Mouse (Mus musculus): ENCODE data around the gene Bbs9. TPM values are rescaled to one million over a fixed set of nuclear protein-coding genes. Genes with fewer than 3 reads are reported as not detected.
A peak's percentile ranks its signal among the peaks of the same experiment; 100 is the strongest.

Bbs9 gene
- 3.2 and 4.0 TPM in 2 replicates for polyA plus RNA-seq (2015; fragmentation: Nextera tagmentation; extraction: Ambion mirVana)

GRCm38 (mm10) chr9:22475424-22475868, at the start of gene Bbs9:
Gene Bbs9, plus strand, starts transcription at chr9:22475715.
- ATAC-seq (ENCODE audit: low read depth) (peak; percentile 100), DNase-seq (peak; percentile 93)
- H3K4me1 ChIP-seq (replicated peaks), result peaks cover 19% of the 10 kb centered on the region
- 1% methylated on average over 25 of the region's 25 CpGs for WGBS (ENCODE audit: insufficient replicate concordance)
- peak within 1 kb of the TSS; percentile 70 for H3K9ac ChIP-seq
- H3K4me2 ChIP-seq, result peak within 1 kb of the TSS; percentile 84
- no peaks in the 10 kb centered on the region for H3K9me3 ChIP-seq (replicated peaks)
- H3K36me3 ChIP-seq, result no peaks in the 10 kb centered on the region
- no peaks in the 10 kb centered on the region for H3K27me3 ChIP-seq
- H3K27ac ChIP-seq, result peak within 1 kb of the TSS; percentile 66
- H3K4me3 ChIP-seq (replicated peaks), result peak within 1 kb of the TSS; percentile 69

GRCm38 (mm10) chr9:22428028-22428665, 47.4 kb upstream of the Bbs9 start:
- no peak overlapping the region for H3K4me2 ChIP-seq
- no peak overlapping the region for H3K4me3 ChIP-seq (replicated peaks)
- H3K27me3 ChIP-seq, result no peaks in the 10 kb centered on the region
- peaks cover 36% of the 10 kb centered on the region for H3K4me1 ChIP-seq (replicated peaks)
- no peak for DNase-seq
- no peaks in the 10 kb centered on the region for H3K9me3 ChIP-seq (replicated peaks)
- H3K27ac ChIP-seq, result no peak overlapping the region; the same call in 1 of the 2 replicates
- ATAC-seq (ENCODE audit: low read depth), result no peak; the same call in 1 of the 2 replicates
- H3K36me3 ChIP-seq, result no peaks in the 10 kb centered on the region
- 38% methylated on average over 4 of the region's 4 CpGs for WGBS (ENCODE audit: insufficient replicate concordance)
- no peak overlapping the region for H3K9ac ChIP-seq

- H3K27me3 ChIP-seq, result no peaks in the 10 kb centered on the region
- no peak overlapping the region for H3K9ac ChIP-seq
- H3K27ac ChIP-seq, result no peak overlapping the region; the same call in 1 of the 2 replicates
- no peak overlapping the region for H3K4me2 ChIP-seq
- ATAC-seq (ENCODE audit: low read depth) (no peak), DNase-seq (no peak)
- H3K4me3 ChIP-seq (replicated peaks), result no peak overlapping the region
- peaks cover 36% of the 10 kb centered on the region for H3K4me1 ChIP-seq (replicated peaks)
- WGBS (ENCODE audit: insufficient replicate concordance), result 74% methylated on average over 14 of the region's 14 CpGs
- H3K36me3 ChIP-seq, result no peaks in the 10 kb centered on the region
- no peaks in the 10 kb centered on the region for H3K9me3 ChIP-seq (replicated peaks)
These were observed 46.7 kb upstream of the Bbs9 start for GRCm38 (mm10) chr9:22428666-22429410.

GRCm38 (mm10) chr9:22429533-22430241, 45.8 kb upstream of the Bbs9 start:
- ATAC-seq (ENCODE audit: low read depth), result no peak
- H3K9ac ChIP-seq, result no peak overlapping the region
- H3K4me1 ChIP-seq (replicated peaks), result peaks cover 30% of the 10 kb centered on the region
- no peak overlapping the region for H3K4me3 ChIP-seq (replicated peaks)
- WGBS (ENCODE audit: insufficient replicate concordance), result 47% methylated on average over 15 of the region's 15 CpGs
- no peak for DNase-seq
- H3K36me3 ChIP-seq, result no peaks in the 10 kb centered on the region
- H3K27ac ChIP-seq, result no peak overlapping the region
- H3K4me2 ChIP-seq, result peak overlapping the region; percentile 33
- H3K9me3 ChIP-seq (replicated peaks), result no peaks in the 10 kb centered on the region
- H3K27me3 ChIP-seq, result no peaks in the 10 kb centered on the region

- Histone ChIP-seq H3K36me3 (no peaks in the 10 kb centered on the region), H3K4me1 (replicated peaks) (peaks cover 26% of the 10 kb centered on the region), H3K4me3 (replicated peaks) (no peak overlapping the region), H3K27me3 (no peaks in the 10 kb centered on the region), H3K9me3 (replicated peaks) (no peaks in the 10 kb centered on the region), H3K9ac (no peak overlapping the region), H3K27ac (no peak overlapping the region), H3K4me2 (peak overlapping the region; percentile 33)
- ATAC-seq (ENCODE audit: low read depth) (peak; percentile 39; the same call in 1 of the 2 replicates), DNase-seq (no peak)
- WGBS (ENCODE audit: insufficient replicate concordance), result 13% methylated on average over 5 of the region's 5 CpGs
These were observed 45.1 kb upstream of the Bbs9 start for GRCm38 (mm10) chr9:22430315-22430840.

- DNase-seq (no peak), ATAC-seq (ENCODE audit: low read depth) (no peak)
- H3K9ac ChIP-seq, result no peak overlapping the region
- WGBS (ENCODE audit: insufficient replicate concordance), result 61% methylated on average over 2 of the region's 2 CpGs
- H3K4me2 ChIP-seq, result no peak overlapping the region
- no peaks in the 10 kb centered on the region for H3K27me3 ChIP-seq
- H3K9me3 ChIP-seq (replicated peaks), result no peaks in the 10 kb centered on the region
- no peak overlapping the region for H3K4me3 ChIP-seq (replicated peaks)
- H3K27ac ChIP-seq, result no peak overlapping the region
- H3K4me1 ChIP-seq (replicated peaks), result peaks cover 21% of the 10 kb centered on the region
- no peaks in the 10 kb centered on the region for H3K36me3 ChIP-seq
These were observed 42.3 kb upstream of the Bbs9 start for GRCm38 (mm10) chr9:22433221-22433620.

- Histone ChIP-seq H3K36me3 (no peaks in the 10 kb centered on the region), H3K4me1 (replicated peaks) (peaks cover 13% of the 10 kb centered on the region), H3K9ac (no peak overlapping the region), H3K4me2 (no peak overlapping the region), H3K9me3 (replicated peaks) (no peaks in the 10 kb centered on the region), H3K27ac (no peak overlapping the region), H3K27me3 (no peaks in the 10 kb centered on the region), H3K4me3 (replicated peaks) (no peak overlapping the region)
- ATAC-seq (ENCODE audit: low read depth) (no peak), DNase-seq (no peak)
- 80% methylated on average over 2 of the region's 2 CpGs for WGBS (ENCODE audit: insufficient replicate concordance)
These were observed 41.4 kb upstream of the Bbs9 start for GRCm38 (mm10) chr9:22434101-22434500.

GRCm38 (mm10) chr9:22438826-22439225, 36.7 kb upstream of the Bbs9 start:
- WGBS (ENCODE audit: insufficient replicate concordance), result 43% methylated on average over 1 of the region's 1 CpGs

GRCm38 (mm10) chr9:22443157-22443556, 32.4 kb upstream of the Bbs9 start:
- DNase-seq (no peak), ATAC-seq (ENCODE audit: low read depth) (no peak)
- Histone ChIP-seq H3K4me3 (replicated peaks) (no peak overlapping the region), H3K9me3 (replicated peaks) (no peaks in the 10 kb centered on the region), H3K27ac (no peak overlapping the region), H3K4me1 (replicated peaks) (0 out of 2 replicates have a peak, but pooled peaks cover 3% of the 10 kb centered on the region), H3K36me3 (peaks cover 15% of the 10 kb centered on the region; the same call in 1 of the 2 replicates), H3K4me2 (no peak overlapping the region), H3K27me3 (no peaks in the 10 kb centered on the region), H3K9ac (no peak overlapping the region)
- WGBS (ENCODE audit: insufficient replicate concordance), result 79% methylated on average over 10 of the region's 10 CpGs

More at GRCm38 (mm10) chr9:22438826-22439225, 36.7 kb upstream of the Bbs9 start:
- Histone ChIP-seq H3K36me3 (no peaks in the 10 kb centered on the region), H3K27ac (no peak overlapping the region), H3K27me3 (no peaks in the 10 kb centered on the region), H3K9me3 (replicated peaks) (no peaks in the 10 kb centered on the region), H3K4me3 (replicated peaks) (no peak overlapping the region), H3K4me1 (replicated peaks) (0 out of 2 replicates have a peak, but pooled peaks cover 3% of the 10 kb centered on the region), H3K9ac (no peak overlapping the region), H3K4me2 (no peak overlapping the region)
- ATAC-seq (ENCODE audit: low read depth) (no peak), DNase-seq (no peak)

- DNase-seq (no peak), ATAC-seq (ENCODE audit: low read depth) (no peak)
- WGBS (ENCODE audit: insufficient replicate concordance), result 56% methylated on average over 1 of the region's 1 CpGs
- Histone ChIP-seq H3K4me3 (replicated peaks) (no peak overlapping the region), H3K9ac (no peak overlapping the region), H3K27ac (no peak overlapping the region), H3K4me1 (replicated peaks) (0 out of 2 replicates have a peak, but pooled peaks cover 3% of the 10 kb centered on the region), H3K27me3 (no peaks in the 10 kb centered on the region), H3K36me3 (peaks cover 33% of the 10 kb centered on the region), H3K9me3 (replicated peaks) (no peaks in the 10 kb centered on the region), H3K4me2 (no peak overlapping the region)
These were observed 30.4 kb upstream of the Bbs9 start for GRCm38 (mm10) chr9:22445123-22445522.

- Histone ChIP-seq H3K27ac (no peak overlapping the region), H3K4me1 (replicated peaks) (peaks cover 2% of the 10 kb centered on the region; the same call in 1 of the 2 replicates), H3K9me3 (replicated peaks) (no peaks in the 10 kb centered on the region), H3K9ac (no peak overlapping the region), H3K4me3 (replicated peaks) (no peak overlapping the region), H3K27me3 (no peaks in the 10 kb centered on the region), H3K4me2 (no peak overlapping the region), H3K36me3 (peaks cover 54% of the 10 kb centered on the region)
- DNase-seq (no peak), ATAC-seq (ENCODE audit: low read depth) (peak; percentile 62; the same call in 1 of the 2 replicates)
- 48% methylated on average over 5 of the region's 5 CpGs for WGBS (ENCODE audit: insufficient replicate concordance)
These were observed 28.3 kb upstream of the Bbs9 start for GRCm38 (mm10) chr9:22447213-22447612.
